Mouse (Mus musculus): ENCODE measurements around the gene Sord.
"Not testable (repeated sequence)": the region's sequence is repeated elsewhere in the genome, so short reads cannot be mapped to it uniquely, and the experiment has no call there.

Gene Sord

GRCm38 (mm10) chr2:122234611-122235288 is at the start of gene Sord:
Gene Sord, plus strand, starts transcription at chr2:122234749.
- DNase-seq (ENCODE audit: extremely low spot score, low read depth, low spot score) = peak; percentile 26

DNA sequence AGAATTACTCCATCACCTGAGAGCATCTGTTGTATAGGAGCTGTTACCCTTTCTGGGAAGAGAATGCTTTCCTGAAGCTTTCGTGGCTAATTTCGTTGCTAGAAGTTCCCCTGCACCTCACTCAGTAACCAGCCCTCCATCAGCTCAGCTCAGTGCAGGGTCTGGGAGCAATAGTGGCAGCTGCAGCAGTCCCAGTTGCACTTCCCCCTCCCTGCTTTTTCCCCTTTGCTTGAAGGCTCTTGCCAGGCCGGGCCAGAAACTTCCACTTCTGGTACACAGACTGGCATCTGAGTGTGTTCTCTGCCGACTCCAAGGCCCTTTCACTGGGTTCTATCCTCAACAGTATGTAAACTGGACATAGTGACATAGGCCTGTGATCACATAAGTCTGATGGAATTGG is 49.5 kb upstream of the Sord start:
- no peak for DNase-seq (ENCODE audit: extremely low spot score, low read depth, low spot score)

- no peak for DNase-seq (ENCODE audit: extremely low spot score, low read depth, low spot score)
These were observed 48.4 kb upstream of the Sord start, which contains the start of the genes Patl2 and Terb2 for GRCm38 (mm10) chr2:122186106-122186505. Gene Patl2, minus strand, starts transcription at chr2:122186189. Gene Terb2, plus strand, starts transcription at chr2:122186272.

DNA sequence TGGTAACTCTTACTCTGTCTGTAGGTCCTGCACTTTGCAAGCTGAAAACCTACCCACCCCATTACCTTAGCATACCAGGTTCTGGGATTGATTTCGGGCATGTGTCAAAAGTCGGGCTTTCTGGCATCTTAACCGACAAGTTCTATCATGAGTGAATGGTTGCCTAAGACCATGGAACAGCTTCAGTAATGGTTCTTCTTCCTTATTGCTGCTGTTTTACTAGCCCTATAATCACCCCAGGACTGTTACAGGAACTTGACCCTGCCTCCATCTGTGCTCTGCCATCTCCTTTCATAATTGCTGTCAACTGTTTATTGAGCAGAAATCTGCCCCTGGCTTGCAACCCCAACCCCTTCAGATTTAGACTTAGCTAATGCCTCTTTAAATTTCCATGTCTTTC is 47.8 kb upstream of the Sord start:
- no peak for DNase-seq (ENCODE audit: extremely low spot score, low read depth, low spot score)

GRCm38 (mm10) chr2:122191849-122192248 is 42.7 kb upstream of the Sord start:
- no peak for DNase-seq (ENCODE audit: extremely low spot score, low read depth, low spot score)

DNA sequence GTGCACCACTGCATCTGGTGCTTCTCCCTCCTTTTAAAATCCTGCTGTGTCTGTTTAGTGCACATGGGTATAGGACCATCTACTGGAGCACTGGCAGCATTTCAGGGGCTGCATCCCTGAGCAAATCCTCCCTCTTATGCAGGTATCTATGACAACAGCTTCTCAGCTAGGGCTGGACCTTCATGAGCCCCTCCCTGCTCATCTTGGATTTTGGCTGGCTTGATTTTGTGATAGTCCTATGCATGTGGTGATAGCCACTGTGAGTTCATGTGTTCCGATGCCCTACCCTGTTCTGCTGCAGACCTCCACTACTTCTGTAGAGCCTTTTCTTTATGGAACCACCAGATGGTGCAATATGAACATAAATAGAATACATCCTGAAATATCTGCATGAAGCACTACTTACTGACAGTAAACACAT is 40.0 kb upstream of the Sord start:
- DNase-seq (ENCODE audit: extremely low spot score, low read depth, low spot score) = no peak

- DNase-seq (ENCODE audit: extremely low spot score, low read depth, low spot score) = no peak
These were observed 33.0 kb upstream of the Sord start for GRCm38 (mm10) chr2:122201501-122201900.

DNA sequence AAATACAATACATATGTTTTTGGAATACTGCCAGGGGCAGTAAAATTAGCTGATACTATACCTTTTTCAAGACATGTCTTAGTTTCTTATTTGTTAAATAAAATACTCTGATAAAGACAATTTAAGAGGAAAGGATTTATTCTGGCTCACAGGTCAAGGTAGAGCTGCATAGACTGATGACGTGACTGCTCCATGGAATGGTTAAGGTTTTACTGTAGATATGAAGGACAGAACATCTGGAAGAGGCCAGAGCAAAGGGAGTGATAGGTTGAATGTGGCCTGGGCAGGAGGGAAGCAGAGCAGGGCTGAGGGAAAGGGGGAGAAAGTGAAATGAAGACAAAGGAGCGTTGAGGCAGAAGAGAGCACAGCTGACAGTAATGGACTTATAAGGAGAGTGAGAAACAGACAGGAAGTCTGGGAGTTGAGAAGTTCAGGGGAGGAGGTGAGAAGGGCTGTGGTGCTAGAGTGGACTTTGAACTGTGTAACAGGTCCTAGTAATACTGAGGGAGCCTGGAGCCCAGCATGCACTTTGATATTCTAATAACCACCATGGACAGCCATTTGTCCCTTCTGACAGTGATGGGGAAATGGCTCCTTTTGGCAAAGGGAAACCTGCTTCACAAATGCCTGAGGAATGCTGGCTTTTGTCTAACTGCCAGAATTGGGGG is 28.0 kb upstream of the Sord start:
- DNase-seq (ENCODE audit: extremely low spot score, low read depth, low spot score) = no peak

GRCm38 (mm10) chr2:122210534-122211228 is 23.9 kb upstream of the Sord start:
- DNase-seq (ENCODE audit: extremely low spot score, low read depth, low spot score) = no peak

DNA sequence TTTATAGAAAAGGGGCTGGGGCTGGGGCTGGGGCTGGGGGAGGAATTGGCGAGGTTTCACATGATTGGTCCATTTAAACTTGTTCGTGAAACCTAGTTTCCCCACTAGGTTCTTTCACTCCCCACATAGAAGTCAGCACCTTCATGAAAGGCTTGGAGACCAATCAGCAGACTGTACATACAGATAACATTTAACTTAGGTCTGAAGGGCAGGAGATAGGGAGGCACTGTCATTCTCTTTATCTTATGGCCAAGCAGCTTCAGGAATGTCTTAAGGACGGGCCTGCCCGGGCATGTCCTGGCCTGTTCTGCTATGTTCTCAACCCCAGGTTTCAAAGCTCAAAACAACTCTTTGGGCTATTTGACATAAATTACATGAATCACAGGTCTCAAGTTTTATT is 17.5 kb upstream of the Sord start:
- not testable (repeated sequence) for DNase-seq (ENCODE audit: extremely low spot score, low read depth, low spot score)

DNA sequence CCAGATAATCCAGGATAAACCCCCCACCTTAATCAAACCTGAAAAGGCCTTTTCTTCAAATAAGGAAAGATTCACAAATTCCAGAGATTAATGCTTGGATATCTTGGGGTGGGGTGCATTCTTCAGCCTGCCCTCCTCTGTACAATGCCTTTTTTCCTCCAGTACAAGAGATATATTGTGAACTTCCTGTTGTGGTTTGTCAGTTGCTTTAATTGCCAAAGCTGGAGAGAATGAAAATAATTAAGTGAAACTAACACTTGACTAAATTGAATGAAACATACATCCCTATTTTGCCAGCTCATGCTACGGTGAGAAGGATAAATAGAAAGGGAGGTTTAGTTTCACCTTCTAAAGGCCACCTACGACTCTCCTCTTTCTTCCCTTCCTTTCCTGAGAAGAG is 16.3 kb upstream of the Sord start:
- DNase-seq (ENCODE audit: extremely low spot score, low read depth, low spot score) = no peak

- DNase-seq (ENCODE audit: extremely low spot score, low read depth, low spot score) = no peak
These were observed 13.2 kb upstream of the Sord start for GRCm38 (mm10) chr2:122221378-122221777.

DNA sequence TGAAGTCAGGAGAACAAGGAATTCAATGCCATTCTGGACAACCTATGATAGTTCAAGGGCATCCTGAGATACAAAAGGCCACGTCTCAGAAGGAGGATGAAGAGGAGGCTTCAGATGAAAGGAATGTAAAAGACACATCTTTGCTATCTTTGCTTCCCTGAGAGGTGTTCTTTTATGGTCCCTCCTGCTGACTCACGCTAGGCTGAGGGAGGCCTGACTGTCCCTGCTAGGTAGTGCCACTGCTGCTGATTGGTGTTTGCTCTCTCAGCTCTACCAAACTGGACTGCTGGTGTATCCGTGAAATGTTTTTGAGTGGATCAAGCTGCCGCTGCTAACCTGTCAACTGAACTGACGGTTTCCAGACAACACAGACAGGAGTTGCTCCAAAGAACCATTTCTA is 12.8 kb upstream of the Sord start:
- DNase-seq (ENCODE audit: extremely low spot score, low read depth, low spot score) = no peak

GRCm38 (mm10) chr2:122222272-122222671 is 12.3 kb upstream of the Sord start:
- DNase-seq (ENCODE audit: extremely low spot score, low read depth, low spot score) = no peak

GRCm38 (mm10) chr2:122223654-122224053 is 10.9 kb upstream of the Sord start:
- no peak for DNase-seq (ENCODE audit: extremely low spot score, low read depth, low spot score)

- DNase-seq (ENCODE audit: extremely low spot score, low read depth, low spot score) = no peak
These were observed 4.2 kb upstream of the Sord start for GRCm38 (mm10) chr2:122230395-122230794.

GRCm38 (mm10) chr2:122231616-122232015 is 2.9 kb upstream of the Sord start:
- DNase-seq (ENCODE audit: extremely low spot score, low read depth, low spot score) = no peak

DNA sequence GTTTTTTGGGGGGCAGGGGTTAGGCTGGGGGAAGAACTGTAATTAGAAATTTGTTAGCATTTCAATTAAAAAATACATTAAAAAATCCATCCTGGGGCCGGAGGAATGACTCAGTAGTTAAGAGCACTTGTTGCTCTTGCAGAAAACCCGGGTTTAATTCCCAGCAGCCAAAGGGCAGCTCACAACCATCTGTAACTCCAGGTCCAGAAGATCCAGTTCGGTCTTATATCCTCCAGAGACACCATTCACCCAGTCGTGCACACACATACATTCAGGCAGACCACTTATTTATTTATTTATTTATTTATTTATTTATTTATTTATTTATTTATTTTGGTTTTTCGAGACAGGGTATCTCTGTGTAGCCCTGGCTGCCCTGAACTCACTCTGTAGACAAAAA is 1.2 kb upstream of the Sord start:
- no peak for DNase-seq (ENCODE audit: extremely low spot score, low read depth, low spot score)

GRCm38 (mm10) chr2:122233759-122234557 is 591 bp upstream of the Sord start:
- DNase-seq (ENCODE audit: extremely low spot score, low read depth, low spot score) = peak; percentile 20

DNA sequence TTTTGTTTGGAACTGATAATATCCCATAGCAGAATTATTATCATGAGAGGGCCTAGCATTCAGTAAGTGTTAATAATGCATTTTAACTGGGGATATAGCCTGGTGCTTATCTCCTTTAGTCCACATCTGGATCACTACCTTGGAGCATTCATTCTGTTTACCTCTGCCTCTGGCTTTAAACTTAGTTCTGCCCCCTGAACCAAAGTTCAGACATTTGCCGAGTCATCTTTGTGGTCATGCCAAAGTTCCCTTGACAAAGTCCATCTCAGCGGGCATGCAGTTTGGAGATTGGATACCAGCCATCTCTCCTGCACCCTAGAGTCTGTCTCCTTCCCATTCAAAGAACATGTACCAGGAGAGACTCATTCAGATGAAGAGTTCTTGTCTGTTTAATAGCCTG is 876 bp downstream of the Sord start:
- no peak for DNase-seq (ENCODE audit: extremely low spot score, low read depth, low spot score)

DNA sequence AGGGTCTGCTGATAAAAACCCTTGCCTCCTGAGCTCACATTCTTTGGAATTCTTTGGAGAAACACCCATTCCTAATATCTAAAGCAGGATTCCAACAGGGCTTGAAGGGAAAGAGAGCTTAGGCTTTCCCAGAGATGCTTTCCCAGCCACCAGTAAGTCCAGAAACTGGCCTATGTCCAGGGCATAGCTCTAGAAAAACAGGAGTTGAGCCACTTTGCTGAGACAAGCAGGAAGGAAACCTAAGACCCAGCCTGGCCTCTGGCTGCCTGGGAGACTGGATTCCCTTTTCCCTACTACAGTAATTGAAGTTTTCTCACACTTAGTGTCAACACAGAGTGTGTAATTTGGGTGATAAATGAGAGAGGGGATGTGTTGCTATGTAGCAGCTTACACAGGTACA is 1.8 kb downstream of the Sord start:
- DNase-seq (ENCODE audit: extremely low spot score, low read depth, low spot score) = no peak

Measured in hindlimb bud, embryonic 11.5 days (tissue).